Mouse (Mus musculus) retina, postnatal 7 days (tissue): ENCODE results near the gene Cbx8.

Source experiments
- DNase-seq: peaks from one replicate; pipeline ENCODE4 v3.0.0-alpha.2; 2012; ENCODE audit warnings: low read depth, low spot score

Gene Cbx8

GRCm38 (mm10) chr11:119050361-119050760, 9.6 kb upstream of the Cbx8 start:
- no peak for DNase-seq

- DNase-seq, result no peak
These were observed 7.4 kb upstream of the Cbx8 start for GRCm38 (mm10) chr11:119048133-119048510.

- no peak for DNase-seq
These were observed 6.7 kb upstream of the Cbx8 start for GRCm38 (mm10) chr11:119047261-119048132.

GRCm38 (mm10) chr11:119046601-119047245, 6.0 kb upstream of the Cbx8 start:
- DNase-seq, result no peak

- DNase-seq, result no peak
These were observed 4.0 kb upstream of the Cbx8 start for GRCm38 (mm10) chr11:119044551-119045337.

GRCm38 (mm10) chr11:119043761-119044550, 3.2 kb upstream of the Cbx8 start:
- DNase-seq, result no peak

GRCm38 (mm10) chr11:119043273-119043540, 2.4 kb upstream of the Cbx8 start:
- DNase-seq, result no peak

GRCm38 (mm10) chr11:119042466-119043272, 1.9 kb upstream of the Cbx8 start:
- no peak for DNase-seq

GRCm38 (mm10) chr11:119041750-119042465, 1.1 kb upstream of the Cbx8 start:
- DNase-seq, result no peak

- DNase-seq, result no peak
These were observed 552 bp upstream of the Cbx8 start for GRCm38 (mm10) chr11:119041325-119041716.

GRCm38 (mm10) chr11:119039732-119040512, 847 bp downstream of the Cbx8 start:
- DNase-seq, result no peak

GRCm38 (mm10) chr11:119038744-119039484, 1.9 kb downstream of the Cbx8 start:
- no peak for DNase-seq

- no peak for DNase-seq
These were observed 2.9 kb downstream of the Cbx8 start for GRCm38 (mm10) chr11:119037780-119038401.

- no peak for DNase-seq
These were observed 3.6 kb downstream of the Cbx8 start for GRCm38 (mm10) chr11:119036934-119037779.

- DNase-seq, result no peak
These were observed 4.3 kb downstream of the Cbx8 start for GRCm38 (mm10) chr11:119036447-119036846.

- DNase-seq, result no peak
These were observed 5.0 kb downstream of the Cbx8 start for GRCm38 (mm10) chr11:119035686-119036165.

- DNase-seq, result no peak
These were observed 5.6 kb downstream of the Cbx8 start for GRCm38 (mm10) chr11:119035094-119035685.
